Mouse (Mus musculus) liver, adult 2 months (tissue): ENCODE results near the gene Necab3. TPM values are rescaled to one million over a fixed set of nuclear protein-coding genes. Genes with fewer than 3 reads are reported as not detected.

Experiments
- DNase-seq: peaks from one replicate; pipeline ENCODE4 v3.0.0-alpha.2; 2011; ENCODE audit warnings: low read depth, low spot score; ENCODE audit errors: extremely low read depth
- H3K27ac ChIP-seq: fragments of 200-500 bp; replicated peaks from 2 replicates; pipeline ENCODE4 v1.5.1; 2012; ENCODE audit warnings: low read depth, mild to moderate bottlenecking, control low read depth, inconsistent platforms, low read length; ENCODE audit not compliant: insufficient read depth
- H3K27me3 ChIP-seq: fragments of 200-500 bp; 2 replicates; pipeline ENCODE4 v1.6.1; 2012; ENCODE audit warnings: mild to moderate bottlenecking, moderate library complexity, low read length, inconsistent platforms; ENCODE audit not compliant: control insufficient read depth, insufficient read depth
- H3K36me3 ChIP-seq: fragments of 200-500 bp; 2 replicates; pipeline ENCODE4 v1.6.1; 2012; ENCODE audit warnings: low read length, inconsistent platforms; ENCODE audit not compliant: control insufficient read depth, insufficient read depth
- H3K4me1 ChIP-seq: fragments of 200-500 bp; 2 replicates; pipeline ENCODE4 v1.6.1; 2011; ENCODE audit warnings: low read length; ENCODE audit not compliant: control insufficient read depth, insufficient read depth
- H3K4me3 ChIP-seq: fragments of 200-500 bp; 2 replicates; pipeline ENCODE4 v1.5.1; 2011; ENCODE audit warnings: low read depth, mild to moderate bottlenecking, control low read depth, low read length, moderate library complexity; ENCODE audit not compliant: insufficient read depth
- H3K79me2 ChIP-seq: fragments of 200-500 bp; 2 replicates; pipeline ENCODE4 v1.6.1; 2012; ENCODE audit warnings: inconsistent platforms, mild to moderate bottlenecking, low read length, moderate library complexity; ENCODE audit not compliant: control insufficient read depth, insufficient read depth
- H3K9ac ChIP-seq: fragments of 200-500 bp; 2 replicates; pipeline ENCODE4 v1.6.1; 2012; ENCODE audit warnings: low read depth, mild to moderate bottlenecking, control low read depth, inconsistent platforms, low read length
- CTCF ChIP-seq: fragments of 200-500 bp; IDR thresholded peaks from 2 replicates; pipeline ENCODE4 v1.5.1; 2011; ENCODE audit warnings: low read depth, low read length, control low read depth
- POLR2A ChIP-seq: fragments of 200-500 bp; IDR thresholded peaks from 2 replicates; pipeline ENCODE4 v1.6.1; 2011; ENCODE audit warnings: low read length, control low read depth; ENCODE audit not compliant: insufficient read depth; ENCODE audit errors: extremely low read depth
- WGBS: fragments of 180-500 bp; shearing (Covaris S2); methylation state at CpG from one replicate; pipeline ENCODE4 v1.1.7; 2018; 5-methylcytosine and 5-hydroxymethylcytosine counted together
- polyA plus RNA-seq: library from polyadenylated mRNA; depleted of rRNA; stranded (reverse); fragments of >200 nt; gene quantifications from 2 replicates; pipeline ENCODE4 v1.2.3, GENCODE M21; 2012
- total RNA-seq: library from RNA; depleted of rRNA; stranded (reverse); fragments of >200 nt; gene quantifications from 2 replicates; pipeline ENCODE4 v1.2.3, GENCODE M21; 2014

Necab3 gene
- total and polyA plus RNA-seq, 2 experiments = 0.09 TPM

GRCm38 (mm10) chr2:154538310-154538709 is 20.4 kb downstream of the Necab3 start:
- H3K4me1 ChIP-seq = no peaks in the 10 kb centered on the region
- TF ChIP-seq CTCF = no peak
- TF ChIP-seq POLR2A = no peak
- WGBS = 70% methylated on average over 2 of the region's 2 CpGs
- H3K4me3 ChIP-seq = no peak overlapping the region
- no peak for DNase-seq
- H3K36me3 ChIP-seq = peaks cover 21% of the 10 kb centered on the region
- no peaks in the 10 kb centered on the region for H3K27me3 ChIP-seq
- no peak overlapping the region for H3K27ac ChIP-seq
- H3K79me2 ChIP-seq = no peaks in the 10 kb centered on the region
- no peak overlapping the region for H3K9ac ChIP-seq

DNA sequence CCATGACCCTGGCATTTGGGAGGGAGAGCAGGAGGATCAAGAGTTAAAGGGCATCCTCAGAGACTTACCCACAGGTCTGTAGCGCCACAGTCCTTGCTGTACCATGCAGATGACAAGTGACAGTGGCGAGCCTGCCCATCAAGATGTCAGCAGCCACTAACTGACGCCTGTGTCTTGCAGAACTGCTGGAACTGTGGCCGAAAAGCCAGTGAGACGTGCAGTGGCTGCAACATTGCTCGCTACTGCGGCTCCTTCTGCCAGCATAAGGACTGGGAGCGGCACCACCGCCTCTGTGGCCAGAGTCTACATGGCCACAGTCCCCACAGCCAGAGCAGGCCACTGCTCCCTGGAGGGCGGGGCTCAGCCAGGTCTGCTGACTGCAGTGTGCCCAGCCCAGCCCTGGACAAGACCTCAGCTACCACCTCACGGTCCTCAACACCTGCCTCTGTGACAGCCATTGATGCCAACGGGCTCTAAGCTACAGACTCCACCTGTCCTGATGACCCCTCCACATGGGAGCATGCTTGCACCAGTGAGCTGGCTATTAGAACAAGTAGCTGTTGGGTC is 23.9 kb downstream of the Necab3 start:
- Histone ChIP-seq H3K4me1 (no peaks in the 10 kb centered on the region), H3K4me3 (no peak overlapping the region), H3K79me2 (no peaks in the 10 kb centered on the region), H3K27me3 (no peaks in the 10 kb centered on the region), H3K9ac (no peak overlapping the region), H3K27ac (no peak overlapping the region), H3K36me3 (peaks cover 44% of the 10 kb centered on the region)
- 96% methylated on average over 12 of the region's 12 CpGs for WGBS
- TF ChIP-seq CTCF = no peak
- no peak for TF ChIP-seq POLR2A
- no peak for DNase-seq

- H3K4me3 ChIP-seq = no peak overlapping the region
- no peaks in the 10 kb centered on the region for H3K79me2 ChIP-seq
- no peak overlapping the region for H3K27ac ChIP-seq
- no peak overlapping the region for H3K9ac ChIP-seq
- no peak for TF ChIP-seq POLR2A
- no peak for TF ChIP-seq CTCF
- H3K4me1 ChIP-seq = no peaks in the 10 kb centered on the region
- peaks cover 57% of the 10 kb centered on the region for H3K36me3 ChIP-seq
- WGBS = 85% methylated on average over 3 of the region's 3 CpGs
- H3K27me3 ChIP-seq = no peaks in the 10 kb centered on the region
- DNase-seq = no peak
Observed at GRCm38 (mm10) chr2:154532888-154533287, 25.8 kb downstream of the Necab3 start.

GRCm38 (mm10) chr2:154526531-154526930 is 32.2 kb downstream of the Necab3 start:
- 89% methylated on average over 3 of the region's 3 CpGs for WGBS
- no peak overlapping the region for H3K4me3 ChIP-seq
- peaks cover 59% of the 10 kb centered on the region for H3K36me3 ChIP-seq
- H3K27ac ChIP-seq = no peak overlapping the region
- H3K9ac ChIP-seq = no peak overlapping the region
- no peaks in the 10 kb centered on the region for H3K27me3 ChIP-seq
- H3K4me1 ChIP-seq = no peaks in the 10 kb centered on the region
- TF ChIP-seq POLR2A = no peak
- TF ChIP-seq CTCF = no peak
- no peaks in the 10 kb centered on the region; the same call in 1 of the 2 replicates for H3K79me2 ChIP-seq
- DNase-seq = no peak

DNA sequence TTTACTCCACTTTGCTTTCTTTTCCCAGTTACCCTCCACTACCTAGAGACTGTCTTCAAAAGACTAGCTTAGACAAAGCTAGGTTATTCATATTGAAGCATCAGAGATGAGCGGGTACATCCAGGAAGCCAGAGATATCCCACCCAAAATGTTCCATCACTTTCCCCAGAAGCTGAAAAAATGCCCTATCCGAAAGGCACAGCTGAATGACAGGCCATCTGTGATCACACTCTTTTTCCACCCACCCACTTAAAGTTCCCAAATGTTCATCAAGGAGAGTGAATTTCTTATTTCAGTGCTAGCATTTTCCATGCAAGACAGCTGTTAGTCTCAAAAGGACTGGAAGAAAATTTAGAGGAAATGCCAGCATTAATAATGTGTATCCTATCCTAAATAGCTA is 33.4 kb downstream of the Necab3 start:
- TF ChIP-seq POLR2A (no peak), CTCF (no peak)
- Histone ChIP-seq H3K4me3 (no peak overlapping the region), H3K27ac (no peak overlapping the region), H3K9ac (no peak overlapping the region), H3K27me3 (no peaks in the 10 kb centered on the region), H3K36me3 (peaks cover 53% of the 10 kb centered on the region), H3K4me1 (no peaks in the 10 kb centered on the region), H3K79me2 (no peaks in the 10 kb centered on the region; the same call in 1 of the 2 replicates)
- no peak for DNase-seq
- 95% methylated on average over 2 of the region's 2 CpGs for WGBS

DNA sequence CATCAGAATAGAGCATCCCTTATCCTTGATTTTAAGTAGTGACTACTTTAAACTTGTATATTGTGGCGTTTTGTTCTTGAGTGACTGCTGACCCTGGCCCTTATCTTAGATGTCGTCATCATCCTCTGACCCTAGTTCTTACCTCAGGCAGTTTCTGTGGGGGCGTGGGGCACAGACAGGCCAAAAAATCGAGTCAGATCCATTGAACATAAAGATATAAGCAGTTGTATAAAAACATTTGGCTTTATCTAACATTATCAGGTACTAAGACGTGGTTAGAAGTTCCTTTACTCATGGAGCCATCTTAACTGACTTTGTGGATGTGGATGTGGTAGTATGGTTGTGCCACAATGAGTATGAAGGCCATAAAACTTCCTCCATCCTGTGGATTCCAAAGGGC is 36.4 kb downstream of the Necab3 start:
- Histone ChIP-seq H3K4me1 (no peaks in the 10 kb centered on the region), H3K27me3 (no peaks in the 10 kb centered on the region), H3K79me2 (no peaks in the 10 kb centered on the region; the same call in 1 of the 2 replicates), H3K9ac (no peak overlapping the region), H3K36me3 (peaks cover 44% of the 10 kb centered on the region), H3K4me3 (no peak overlapping the region), H3K27ac (no peak overlapping the region)
- DNase-seq = no peak
- 81% methylated on average over 5 of the region's 5 CpGs for whole genome bisulfite sequencing
- TF ChIP-seq POLR2A (no peak), CTCF (no peak)
